Mouse (Mus musculus): Measurements from ENCODE around the gene Adgrb2.

The Adgrb2 gene

GRCm38 (mm10) chr4:129984421-129985061 lies at the start of gene Adgrb2:
Gene Adgrb2 (plus strand): TSS chr4:129984870.
- no peak for DNase-seq (ENCODE audit: low read depth)

GRCm38 (mm10) chr4:129951359-129951821 lies 33.3 kb upstream of the Adgrb2 start:
- DNase-seq (ENCODE audit: low read depth): no peak

- DNase-seq (ENCODE audit: low read depth): no peak
Observed at GRCm38 (mm10) chr4:129952241-129952810, 32.3 kb upstream of the Adgrb2 start.

- no peak for DNase-seq (ENCODE audit: low read depth)
Observed at GRCm38 (mm10) chr4:129954527-129954926, 30.1 kb upstream of the Adgrb2 start.

GRCm38 (mm10) chr4:129960180-129960944 lies 24.3 kb upstream of the Adgrb2 start:
- DNase-seq (ENCODE audit: low read depth): no peak

- no peak for DNase-seq (ENCODE audit: low read depth)
Observed at GRCm38 (mm10) chr4:129965294-129965693, 19.4 kb upstream of the Adgrb2 start.

- no peak for DNase-seq (ENCODE audit: low read depth)
Observed at GRCm38 (mm10) chr4:129966201-129966600, 18.5 kb upstream of the Adgrb2 start.

GRCm38 (mm10) chr4:129967024-129968014 lies 17.4 kb upstream of the Adgrb2 start:
- no peak for DNase-seq (ENCODE audit: low read depth)

- no peak for DNase-seq (ENCODE audit: low read depth)
Observed at GRCm38 (mm10) chr4:129970168-129970567, 14.5 kb upstream of the Adgrb2 start.

- no peak for DNase-seq (ENCODE audit: low read depth)
Observed at GRCm38 (mm10) chr4:129970861-129971260, 13.8 kb upstream of the Adgrb2 start.

- no peak for DNase-seq (ENCODE audit: low read depth)
Observed at GRCm38 (mm10) chr4:129971989-129972388, 12.7 kb upstream of the Adgrb2 start.

GRCm38 (mm10) chr4:129974285-129974684 lies 10.4 kb upstream of the Adgrb2 start:
- no peak for DNase-seq (ENCODE audit: low read depth)

- no peak for DNase-seq (ENCODE audit: low read depth)
Observed at GRCm38 (mm10) chr4:129977256-129977655, 7.4 kb upstream of the Adgrb2 start.

- DNase-seq (ENCODE audit: low read depth): no peak
Observed at GRCm38 (mm10) chr4:129978227-129978626, 6.4 kb upstream of the Adgrb2 start.

GRCm38 (mm10) chr4:129978930-129979329 lies 5.7 kb upstream of the Adgrb2 start:
- DNase-seq (ENCODE audit: low read depth): no peak

GRCm38 (mm10) chr4:129981657-129982056 lies 3.0 kb upstream of the Adgrb2 start:
- DNase-seq (ENCODE audit: low read depth): no peak

GRCm38 (mm10) chr4:129983046-129983445 lies 1.6 kb upstream of the Adgrb2 start:
- no peak for DNase-seq (ENCODE audit: low read depth)

GRCm38 (mm10) chr4:129983764-129984420 lies 778 bp upstream of the Adgrb2 start:
- no peak for DNase-seq (ENCODE audit: low read depth)

- no peak for DNase-seq (ENCODE audit: low read depth)
Observed at GRCm38 (mm10) chr4:129985161-129985670, 546 bp downstream of the Adgrb2 start.

GRCm38 (mm10) chr4:129985671-129986441 lies 1.2 kb downstream of the Adgrb2 start:
- no peak for DNase-seq (ENCODE audit: low read depth)

Measured in c-Kit-positive CD71-negative TER-119-negative erythroid progenitor cells, embryonic 14.5 days (primary cell).